Mouse (Mus musculus) erythroblast, embryonic 14.5 days (primary cell): ENCODE data around the gene Fpgs.

Experiments used
- GATA1 ChIP-seq: IDR thresholded peaks from 2 replicates; pipeline ENCODE4 v1.6.1; 2012; ENCODE audit warnings: low read length, inconsistent platforms, mixed read lengths
- TAL1 ChIP-seq: IDR thresholded peaks from 3 replicates; pipeline ENCODE4 v1.6.1; 2012; ENCODE audit warnings: low read length, inconsistent platforms, mixed read lengths

GRCm38 (mm10) chr2:32703046-32703445 is 899 bp downstream of the Fpgs start:
- no peak for TF ChIP-seq TAL1
- no peak for TF ChIP-seq GATA1
